Mouse (Mus musculus): ENCODE data around the gene Per3. TPM values are rescaled to one million over a fixed set of nuclear protein-coding genes. Genes with fewer than 3 reads are reported as not detected.

Per3 gene
- 10 to 100 TPM; 24.0 to 43.4 (median 38.1) TPM for total RNA-seq (2022)

GRCm38 (mm10) chr4:151044037-151044943 lies at the start of gene Per3:
TSS of gene Per3 (minus strand) at chr4:151044665.
- DNase-seq (ENCODE audit: low spot score in 2 of 2), result peak; percentile 95 to 97

GRCm38 (mm10) chr4:151089270-151089669 lies 44.8 kb upstream of the Per3 start, which contains the start of gene Gm13090:
TSS of gene Gm13090 (plus strand) at chr4:151089570.
- no peak for DNase-seq (ENCODE audit: low spot score in 2 of 2)

GRCm38 (mm10) chr4:151088819-151089218 lies 44.4 kb upstream of the Per3 start:
- no peak for DNase-seq (ENCODE audit: low spot score in 2 of 2)

GRCm38 (mm10) chr4:151087358-151087757 lies 42.9 kb upstream of the Per3 start:
- DNase-seq (ENCODE audit: low spot score in 2 of 2), result no peak

- no peak for DNase-seq (ENCODE audit: low spot score in 2 of 2)
Observed at GRCm38 (mm10) chr4:151083027-151083426, 38.6 kb upstream of the Per3 start.

- no peak for DNase-seq (ENCODE audit: low spot score in 2 of 2)
Observed at GRCm38 (mm10) chr4:151081977-151082376, 37.5 kb upstream of the Per3 start.

GRCm38 (mm10) chr4:151081355-151081754 lies 36.9 kb upstream of the Per3 start:
- DNase-seq (ENCODE audit: low spot score in 2 of 2), result no peak

GRCm38 (mm10) chr4:151074817-151075216 lies 30.4 kb upstream of the Per3 start:
- DNase-seq (ENCODE audit: low spot score in 2 of 2), result no peak

GRCm38 (mm10) chr4:151073108-151073744 lies 28.8 kb upstream of the Per3 start:
- DNase-seq (ENCODE audit: low spot score in 2 of 2), result peak; percentile 64 to 79

GRCm38 (mm10) chr4:151070962-151071361 lies 26.5 kb upstream of the Per3 start:
- DNase-seq (ENCODE audit: low spot score in 2 of 2), result no peak

GRCm38 (mm10) chr4:151068751-151069150 lies 24.3 kb upstream of the Per3 start:
- no peak for DNase-seq (ENCODE audit: low spot score in 2 of 2)

GRCm38 (mm10) chr4:151059566-151059965 lies 15.1 kb upstream of the Per3 start:
- no peak for DNase-seq (ENCODE audit: low spot score in 2 of 2)

GRCm38 (mm10) chr4:151058634-151059033 lies 14.2 kb upstream of the Per3 start:
- no peak for DNase-seq (ENCODE audit: low spot score in 2 of 2)

- DNase-seq (ENCODE audit: low spot score in 2 of 2), result peak; percentile 97 to 99
Observed at GRCm38 (mm10) chr4:151057347-151058321, 13.2 kb upstream of the Per3 start, which contains the start of gene Vamp3. TSS of gene Vamp3 (minus strand) at chr4:151057963.

- DNase-seq (ENCODE audit: low spot score in 2 of 2), result no peak
Observed at GRCm38 (mm10) chr4:151051162-151051561, 6.7 kb upstream of the Per3 start.

- DNase-seq (ENCODE audit: low spot score in 2 of 2), result no peak
Observed at GRCm38 (mm10) chr4:151046524-151046923, 2.1 kb upstream of the Per3 start.

GRCm38 (mm10) chr4:151044944-151045570 lies 592 bp upstream of the Per3 start:
- DNase-seq (ENCODE audit: low spot score in 2 of 2), result peak; percentile 41 to 45

- DNase-seq (ENCODE audit: low spot score in 2 of 2), result no peak
Observed at GRCm38 (mm10) chr4:151043281-151043680, 1.2 kb downstream of the Per3 start.

GRCm38 (mm10) chr4:151041506-151041905 lies 3.0 kb downstream of the Per3 start:
- no peak for DNase-seq (ENCODE audit: low spot score in 2 of 2)

GRCm38 (mm10) chr4:151037800-151038199 lies 6.7 kb downstream of the Per3 start:
- no peak for DNase-seq (ENCODE audit: low spot score in 2 of 2)

GRCm38 (mm10) chr4:151036521-151036920 lies 7.9 kb downstream of the Per3 start:
- DNase-seq (ENCODE audit: low spot score in 2 of 2), result no peak

All from layer of hippocampus, adult 8-10 months (tissue).